Mouse (Mus musculus): ENCODE data around the gene Gm14305. TPM values are rescaled to one million over a fixed set of nuclear protein-coding genes. Genes with fewer than 3 reads are reported as not detected.
"Not testable (repeated sequence)": the region's sequence is repeated elsewhere in the genome, so short reads cannot be mapped to it uniquely, and the experiment has no call there.

The Gm14305 gene
- polyA plus RNA-seq (2016; fragmentation: Nextera tagmentation; extraction: Ambion mirVana), result 32.2 and 33.6 TPM in 2 replicates

DNA sequence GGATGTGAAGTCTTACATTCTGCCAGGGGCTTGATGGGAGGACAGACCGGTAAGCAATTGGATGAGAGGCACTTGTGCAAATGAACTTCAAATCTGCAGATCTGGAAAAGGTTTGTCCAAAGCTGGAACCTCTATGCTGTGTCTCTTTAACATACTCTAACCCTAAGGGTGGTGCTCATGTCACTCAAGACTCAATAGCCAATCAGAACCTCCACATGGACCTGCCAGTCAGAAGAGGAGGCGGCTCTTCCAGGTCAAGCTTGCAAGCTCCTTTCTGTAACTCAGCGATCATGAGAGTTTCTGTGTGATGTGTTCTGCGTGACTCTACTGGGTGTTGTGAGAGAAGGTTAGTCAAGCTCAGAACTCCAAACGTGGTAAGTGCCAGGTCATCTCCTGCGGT is at the start of gene Gm14305:
TSS of gene Gm14305 (plus strand) at position 278 of the 400 bp plus-strand sequence.
- H3K27ac ChIP-seq (replicated peaks); H3K27me3 ChIP-seq (replicated peaks; ENCODE audit: low read depth, poor library complexity, severe bottlenecking): not testable (repeated sequence)
- 2% methylated on average over 3 of the region's 6 CpGs for WGBS

DNA sequence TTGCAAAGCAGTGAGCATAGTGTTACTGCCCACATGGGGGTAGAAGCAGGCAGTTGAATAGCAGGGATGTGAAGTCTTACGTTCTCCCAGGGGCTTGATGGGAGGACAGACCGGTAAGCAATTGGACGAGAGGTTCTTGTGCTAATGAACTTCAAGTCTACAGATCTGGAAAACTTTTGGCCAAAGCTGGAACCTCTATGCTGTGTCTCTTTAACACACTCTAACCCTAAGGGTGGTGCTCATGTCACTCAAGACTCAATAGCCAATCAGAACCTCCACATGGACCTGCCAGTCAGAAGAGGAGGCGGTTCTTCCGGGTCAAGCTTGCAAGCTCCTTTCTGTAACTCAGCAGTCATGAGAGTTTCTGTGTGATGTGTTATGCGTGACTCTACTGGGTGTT is 37.9 kb upstream of the Gm14305 start, which contains the start of gene Zfp973:
TSS of gene Zfp973 (plus strand) at position 301 of the 400 bp plus-strand sequence.
- H3K9me3 ChIP-seq; H3K36me3 ChIP-seq (replicated peaks); H3K27ac ChIP-seq (replicated peaks); DNase-seq (ENCODE audit: low spot score); H3K4me3 ChIP-seq; H3K4me1 ChIP-seq; H3K27me3 ChIP-seq (replicated peaks; ENCODE audit: low read depth, poor library complexity, severe bottlenecking): not testable (repeated sequence)
- WGBS, result no CpG with 5 or more reads among the region's 6 CpGs

More for the DNA sequence above, at the start of gene Gm14305:
- peak within 1 kb of the TSS; percentile 58 for H3K4me3 ChIP-seq
- H3K9me3 ChIP-seq; DNase-seq (ENCODE audit: low spot score); H3K36me3 ChIP-seq (replicated peaks); H3K4me1 ChIP-seq: not testable (repeated sequence)

Other genes with a start within 250 kb of the Gm14305 start
- 1.1 and 11.4 TPM in 2 replicates for gene Gm14434, start 221.5 kb upstream of the Gm14305 start, polyA plus RNA-seq (2016; fragmentation: Nextera tagmentation; extraction: Ambion mirVana)
- gene Zfp967, start 187.3 kb upstream of the Gm14305 start, polyA plus RNA-seq (2016; fragmentation: Nextera tagmentation; extraction: Ambion mirVana), result not detected in 2 replicates
- gene Gm14308, start 72.0 kb upstream of the Gm14305 start, polyA plus RNA-seq (2016; fragmentation: Nextera tagmentation; extraction: Ambion mirVana), result 18.0 TPM in 2 replicates
- 9.7 and 16.5 TPM in 2 replicates for gene Zfp973, start 37.8 kb upstream of the Gm14305 start, polyA plus RNA-seq (2016; fragmentation: Nextera tagmentation; extraction: Ambion mirVana)
- 14.0 and 18.7 TPM in 2 replicates for gene Gm14295, start 90.3 kb downstream of the Gm14305 start, polyA plus RNA-seq (2016; fragmentation: Nextera tagmentation; extraction: Ambion mirVana)
- gene Gm14408, start 122.8 kb downstream of the Gm14305 start, polyA plus RNA-seq (2016; fragmentation: Nextera tagmentation; extraction: Ambion mirVana), result not detected in 2 replicates
- 5.1 and 13.7 TPM in 2 replicates for gene Gm14296, start 219.5 kb downstream of the Gm14305 start, polyA plus RNA-seq (2016; fragmentation: Nextera tagmentation; extraction: Ambion mirVana)